Mouse (Mus musculus) stomach, postnatal 0 days (tissue): ENCODE measurements around the gene Fnip2.

Experiments used
- CTCF ChIP-seq: IDR thresholded peaks from 2 replicates; pipeline ENCODE4 v1.5.1; 2016; ENCODE audit warnings: antibody characterized with exemption, low read depth, mild to moderate bottlenecking, moderate library complexity
- EP300 ChIP-seq: optimal IDR thresholded peaks from 2 replicates; pipeline ENCODE3; 2016; ENCODE audit warnings: antibody characterized with exemption

- TF ChIP-seq CTCF (no peak), EP300 (no peak)
These were observed 152.5 kb downstream of the Fnip2 start for GRCm38 (mm10) chr3:79415081-79415480.
